Mouse (Mus musculus) CH12.LX (cell line): Measurements from ENCODE around the gene Mapk13. TPM values are rescaled to one million over a fixed set of nuclear protein-coding genes. Genes with fewer than 3 reads are reported as not detected.

ENCODE experiments used
- DNase-seq: peaks from one replicate; pipeline ENCODE4 v3.0.0-alpha.2; 2013; ENCODE audit errors: extremely low read depth
- H3K27ac ChIP-seq: 2 replicates; pipeline ENCODE4 v1.5.1; 2012; ENCODE audit warnings: low read depth, mild to moderate bottlenecking, control low read depth, moderate library complexity; ENCODE audit not compliant: insufficient read depth
- H3K27me3 ChIP-seq: replicated peaks from 2 replicates; pipeline ENCODE3; 2012; ENCODE audit warnings: inconsistent platforms
- H3K36me3 ChIP-seq, 2 experiments: replicated peaks in 1 of 2; 2 replicates each; pipeline versions ENCODE3 to v1.6.1; 2012; ENCODE audit warnings: inconsistent platforms in 1 of 2, low read length in 1 of 2, mild to moderate bottlenecking in 1 of 2, mixed read lengths in 1 of 2, moderate library complexity in 1 of 2; ENCODE audit not compliant: control insufficient read depth in 1 of 2, insufficient read depth in 1 of 2
- H3K4me1 ChIP-seq, 2 experiments: 2 replicates each; pipeline ENCODE4 v1.6.1; 2012; ENCODE audit warnings: inconsistent platforms in 1 of 2, moderate library complexity in 1 of 2; ENCODE audit not compliant: insufficient read depth in 2 of 2, control insufficient read depth in 1 of 2
- H3K4me2 ChIP-seq: 2 replicates; pipeline ENCODE4 v1.6.1; 2012; ENCODE audit warnings: low read depth, mild to moderate bottlenecking, control low read depth; ENCODE audit not compliant: poor library complexity, insufficient read depth, severe bottlenecking
- H3K4me3 ChIP-seq, 3 experiments: fragments of 150-350 bp in 1 of 3; sonication (generic) in 1 of 3; replicated peaks in 1 of 3; 2 replicates each; pipeline versions ENCODE3 to v1.5.1; 2011 to 2012; ENCODE audit warnings: low read depth in 2 of 3, low read length in 2 of 3, mild to moderate bottlenecking in 2 of 3, moderate library complexity in 2 of 3, control low read depth in 1 of 3, improper control_type of control experiment in 1 of 3, inconsistent platforms in 1 of 3, mixed read lengths in 1 of 3; ENCODE audit not compliant: poor library complexity in 1 of 3
- H3K79me2 ChIP-seq: replicated peaks from 2 replicates; pipeline ENCODE4 v1.6.1; 2012; ENCODE audit warnings: mild to moderate bottlenecking, moderate library complexity; ENCODE audit not compliant: control insufficient read depth, poor library complexity, insufficient read depth, severe bottlenecking; ENCODE audit errors: extremely low read depth
- H3K9ac ChIP-seq: 2 replicates; pipeline ENCODE4 v1.6.1; 2012; ENCODE audit warnings: low read depth, mild to moderate bottlenecking, control low read depth, moderate library complexity; ENCODE audit not compliant: insufficient read depth
- H3K9me3 ChIP-seq: replicated peaks from 2 replicates; pipeline ENCODE3; 2012; ENCODE audit warnings: low read length, inconsistent platforms, mixed read lengths
- BHLHE40 ChIP-seq: IDR thresholded peaks from 2 replicates; pipeline ENCODE4 v1.6.1; 2011; ENCODE audit warnings: mild to moderate bottlenecking, low read depth, low read length, improper control_type of control experiment
- CHD1 ChIP-seq: IDR thresholded peaks from 2 replicates; pipeline ENCODE4 v1.6.1; 2012; ENCODE audit warnings: low read depth, low read length, improper control_type of control experiment, inconsistent platforms
- CHD2 ChIP-seq: IDR thresholded peaks from 2 replicates; pipeline ENCODE4 v1.6.1; 2011; ENCODE audit warnings: low read length, improper control_type of control experiment
- ELF1 ChIP-seq: IDR thresholded peaks from 2 replicates; pipeline ENCODE4 v1.6.1; 2014; ENCODE audit warnings: low read depth, mild to moderate bottlenecking, inconsistent platforms, low read length, improper control_type of control experiment
- ETS1 ChIP-seq: conservative IDR thresholded peaks from 2 replicates; pipeline ENCODE4 v1.6.1; 2012; ENCODE audit warnings: low read depth, mild to moderate bottlenecking, inconsistent platforms, low read length, improper control_type of control experiment, moderate library complexity
- JUND ChIP-seq: conservative IDR thresholded peaks from 2 replicates; pipeline ENCODE4 v1.6.1; 2011; ENCODE audit warnings: low read depth, low read length, improper control_type of control experiment
- KAT2A ChIP-seq: IDR thresholded peaks from 2 replicates; pipeline ENCODE4 v1.6.1; 2012; ENCODE audit warnings: low read length, improper control_type of control experiment, inconsistent platforms; ENCODE audit not compliant: insufficient replicate concordance
- MAX ChIP-seq: IDR thresholded peaks from 2 replicates; pipeline ENCODE4 v1.6.1; 2011; ENCODE audit warnings: low read length, improper control_type of control experiment
- MAZ ChIP-seq: IDR thresholded peaks from 2 replicates; pipeline ENCODE4 v1.6.1; 2012; ENCODE audit warnings: low read depth, mild to moderate bottlenecking, inconsistent platforms, low read length, improper control_type of control experiment, moderate library complexity
- MXI1 ChIP-seq: IDR thresholded peaks from 2 replicates; pipeline ENCODE4 v1.6.1; 2011; ENCODE audit warnings: mild to moderate bottlenecking, low read depth, low read length, improper control_type of control experiment
- NRF1 ChIP-seq: IDR thresholded peaks from 2 replicates; pipeline ENCODE4 v1.6.1; 2014; ENCODE audit warnings: low read depth, mild to moderate bottlenecking, inconsistent platforms, low read length, improper control_type of control experiment, moderate library complexity
- POLR2A ChIP-seq: IDR thresholded peaks from 2 replicates; pipeline ENCODE4 v1.6.1; 2011; ENCODE audit warnings: low read depth, mild to moderate bottlenecking, improper control_type of control experiment, low read length
- RAD21 ChIP-seq: IDR thresholded peaks from 2 replicates; pipeline ENCODE4 v1.6.1; 2011; ENCODE audit warnings: low read depth, mild to moderate bottlenecking, low read length, improper control_type of control experiment, moderate library complexity
- RCOR1 ChIP-seq: conservative IDR thresholded peaks from 2 replicates; pipeline ENCODE4 v1.6.1; 2012; ENCODE audit warnings: low read depth, mild to moderate bottlenecking, inconsistent platforms, low read length, improper control_type of control experiment
- SIN3A ChIP-seq: IDR thresholded peaks from 2 replicates; pipeline ENCODE4 v1.6.1; 2012; ENCODE audit warnings: low read length, improper control_type of control experiment, inconsistent platforms
- SMC3 ChIP-seq: IDR thresholded peaks from 2 replicates; pipeline ENCODE4 v1.6.1; 2011; ENCODE audit warnings: low read depth, low read length, improper control_type of control experiment
- UBTF ChIP-seq: IDR thresholded peaks from 2 replicates; pipeline ENCODE4 v1.6.1; 2012; ENCODE audit warnings: low read depth, mild to moderate bottlenecking, inconsistent platforms, low read length, improper control_type of control experiment, moderate library complexity
- USF1 ChIP-seq: IDR thresholded peaks from 2 replicates; pipeline ENCODE4 v1.6.1; 2014; ENCODE audit warnings: low read depth, mild to moderate bottlenecking, inconsistent platforms, low read length, improper control_type of control experiment
- USF2 ChIP-seq: conservative IDR thresholded peaks from 2 replicates; pipeline ENCODE4 v1.6.1; 2011; ENCODE audit warnings: low read depth, low read length, improper control_type of control experiment
- ZKSCAN1 ChIP-seq: IDR thresholded peaks from 2 replicates; pipeline ENCODE4 v1.6.1; 2012; ENCODE audit warnings: low read depth, inconsistent platforms, low read length, improper control_type of control experiment, borderline replicate concordance
- ZNF384 ChIP-seq: IDR thresholded peaks from 2 replicates; pipeline ENCODE4 v1.6.1; 2012; ENCODE audit warnings: low read depth, low read length, improper control_type of control experiment, inconsistent platforms
- dilution Hi-C: fragments of 300-500 bp; cut with MboI; formaldehyde crosslinking; loops from 2 replicates; pipeline ENCODE4 v1.14.3; 2020; ENCODE audit warnings: low sequenced_read_pairs; ENCODE audit not compliant: extremely low pct_unique_long_range_greater_than_20kb, extremely low pct_ligation_motif_present
- in situ Hi-C: fragments of 300-500 bp; cut with MboI; formaldehyde crosslinking; loops from 3 replicates; pipeline ENCODE4 v1.14.3; 2019; ENCODE audit warnings: low sequenced_read_pairs, low pct_ligation_motif_present, low pct_unique_long_range_greater_than_20kb, mixed read lengths
- polyA plus RNA-seq: library from polyadenylated mRNA; unstranded; fragments of >175 nt; gene quantifications from 2 replicates; pipeline ENCODE4 v1.2.1, GENCODE M21; 2012; ENCODE audit warnings: low read depth; ENCODE audit not compliant: insufficient read length
- total RNA-seq, 2 experiments: library from RNA; depleted of rRNA; stranded (reverse); fragments of 300-350 nt in 1 of 2; fragments of >200 nt in 1 of 2; gene quantifications; 2 replicates each; pipeline ENCODE4 v1.2.3; 2012 to 2014

Mapk13 gene
- total and polyA plus RNA-seq, 3 experiments, result not detected

GRCm38 (mm10) chr17:28799291-28800160 lies 30.4 kb downstream of the Mapk13 start:
- H3K27me3 ChIP-seq, result no peaks in the 10 kb centered on the region
- DNase-seq, result no peak
- TF ChIP-seq MAX (peak; percentile 8; the same call in 1 of the 2 replicates), MXI1 (no peak), CHD1 (0 out of 2 replicates have a peak, but pooled peaks have one; percentile 32), ELF1 (no peak), RCOR1 (0 out of 2 replicates have a peak, but pooled peaks have one; percentile 38)
- TF ChIP-seq, all 38 proteins: peak for 3
- H3K36me3 ChIP-seq, result no peaks in the 10 kb centered on the region
- dilution Hi-C loops, result no loop called here
- in situ Hi-C loops, result no loop called here
- H3K4me3 ChIP-seq, result peak overlapping the region in 1 of 3 experiments; percentile 44
- peaks cover 3 to 27% of the 10 kb centered on the region in 2 experiments; a peak in 3 of 4 replicates for H3K4me1 ChIP-seq
- H3K79me2 ChIP-seq, result no peaks in the 10 kb centered on the region
- H3K9me3 ChIP-seq, result peaks cover 13% of the 10 kb centered on the region
- H3K27ac ChIP-seq, result no peak overlapping the region
- H3K9ac ChIP-seq, result no peak overlapping the region
- peak overlapping the region; percentile 99 for H3K4me2 ChIP-seq

GRCm38 (mm10) chr17:28800281-28800670 lies 31.2 kb downstream of the Mapk13 start:
- DNase-seq, result no peak
- TF ChIP-seq JUND, result no peak
- peak; percentile 76 for TF ChIP-seq BHLHE40
- Histone ChIP-seq H3K4me1 (peaks cover 3 to 27% of the 10 kb centered on the region in 2 experiments; a peak in 3 of 4 replicates), H3K9ac (peak overlapping the region; percentile 99), H3K4me2 (peak overlapping the region; percentile 99), H3K36me3 (peaks cover 0 to 2% of the 10 kb centered on the region in 2 experiments), H3K9me3 (peaks cover 10% of the 10 kb centered on the region), H3K27me3 (no peaks in the 10 kb centered on the region), H3K79me2 (no peaks in the 10 kb centered on the region), H3K4me3 (peak overlapping the region; percentile 44 to 83 (median 71)), H3K27ac (peak overlapping the region; percentile 61; the same call in 1 of the 2 replicates)
- in situ Hi-C loops (no loop called here), dilution Hi-C loops (no loop called here)

- peak within 1 kb of the TSS; percentile 69 to 83 (median 71) for H3K4me3 ChIP-seq
- DNase-seq, result peak; percentile 41
- peaks cover 0 to 5% of the 10 kb centered on the region in 2 experiments for H3K36me3 ChIP-seq
- H3K9me3 ChIP-seq, result peaks cover 6% of the 10 kb centered on the region
- in situ Hi-C loops, result no loop called here
- H3K4me2 ChIP-seq, result peak within 1 kb of the TSS; percentile 99
- H3K9ac ChIP-seq, result peak within 1 kb of the TSS; percentile 99
- H3K27me3 ChIP-seq, result no peaks in the 10 kb centered on the region
- H3K4me1 ChIP-seq, result peaks cover 3 to 27% of the 10 kb centered on the region in 2 experiments; a peak in 3 of 4 replicates
- no peaks in the 10 kb centered on the region for H3K79me2 ChIP-seq
- dilution Hi-C loops, result no loop called here
- peak within 1 kb of the TSS; percentile 61 for H3K27ac ChIP-seq
- peak; percentile 20; the same call in 1 of the 2 replicates for TF ChIP-seq MAZ
- no peak for TF ChIP-seq ZKSCAN1
- TF ChIP-seq ZNF384, result no peak
- TF ChIP-seq KAT2A, result 0 out of 2 replicates have a peak, but pooled peaks have one; percentile 9
- no peak for TF ChIP-seq RCOR1
- no peak for TF ChIP-seq USF1
- TF ChIP-seq UBTF, result peak; percentile 97
- TF ChIP-seq ELF1, result 0 out of 2 replicates have a peak, but pooled peaks have one; percentile 3
- no peak for TF ChIP-seq USF2
- no peak for TF ChIP-seq SIN3A
- TF ChIP-seq SMC3, result peak; percentile 4; the same call in 1 of the 2 replicates
- no peak for TF ChIP-seq CHD2
- peak; percentile 10 for TF ChIP-seq RAD21
- TF ChIP-seq CHD1, result no peak
- peak; percentile 12; the same call in 1 of the 2 replicates for TF ChIP-seq POLR2A
- TF ChIP-seq NRF1, result no peak
- no peak for TF ChIP-seq ETS1
Measured at GRCm38 (mm10) chr17:28800671-28801412, 31.7 kb downstream of the Mapk13 start, which contains the start of gene Brpf3. Gene Brpf3, plus strand, starts transcription at chr17:28801090.
